Mouse (Mus musculus): Measurements from ENCODE around the gene Ephb1. TPM values are rescaled to one million over a fixed set of nuclear protein-coding genes. Genes with fewer than 3 reads are reported as not detected.

Gene Ephb1
- polyA plus RNA-seq, 1 experiment from 2014 or later = 42.3 TPM

GRCm38 (mm10) chr9:102069151-102069882 is 285.2 kb downstream of the Ephb1 start:
- peaks cover 10% of the 10 kb centered on the region; the same call in 1 of the 2 replicates for H3K4me1 ChIP-seq
- ATAC-seq (replicated peaks) = no peak
- H3K27ac ChIP-seq (replicated peaks) = no peak overlapping the region
- H3K36me3 ChIP-seq = no peaks in the 10 kb centered on the region
- WGBS = 40% methylated on average over 3 of the region's 3 CpGs
- H3K4me2 ChIP-seq (replicated peaks) = no peak overlapping the region
- H3K9me3 ChIP-seq = no peaks in the 10 kb centered on the region
- no peak overlapping the region for H3K9ac ChIP-seq (replicated peaks)
- H3K27me3 ChIP-seq = no peaks in the 10 kb centered on the region
- H3K4me3 ChIP-seq = no peak overlapping the region

- peaks cover 7% of the 10 kb centered on the region; the same call in 1 of the 2 replicates for H3K4me1 ChIP-seq
- no peak overlapping the region for H3K4me2 ChIP-seq (replicated peaks)
- no peaks in the 10 kb centered on the region for H3K27me3 ChIP-seq
- H3K9ac ChIP-seq (replicated peaks) = no peak overlapping the region
- no peak for ATAC-seq (replicated peaks)
- 77% methylated on average over 10 of the region's 10 CpGs for WGBS
- no peak overlapping the region for H3K4me3 ChIP-seq
- no peaks in the 10 kb centered on the region for H3K36me3 ChIP-seq
- H3K27ac ChIP-seq (replicated peaks) = no peak overlapping the region
- no peaks in the 10 kb centered on the region for H3K9me3 ChIP-seq
Measured at GRCm38 (mm10) chr9:102066601-102067000, 287.9 kb downstream of the Ephb1 start.

GRCm38 (mm10) chr9:102045886-102046285 is 308.6 kb downstream of the Ephb1 start:
- Histone ChIP-seq H3K9me3 (no peaks in the 10 kb centered on the region), H3K4me2 (replicated peaks) (no peak overlapping the region), H3K4me1 (peaks cover 14% of the 10 kb centered on the region), H3K27me3 (no peaks in the 10 kb centered on the region), H3K27ac (replicated peaks) (peak overlapping the region; percentile 42; the same call in 1 of the 2 replicates), H3K9ac (replicated peaks) (no peak overlapping the region), H3K4me3 (no peak overlapping the region), H3K36me3 (no peaks in the 10 kb centered on the region)
- peak; percentile 83 for ATAC-seq (replicated peaks)
- WGBS = 7% methylated on average over 2 of the region's 2 CpGs

- Histone ChIP-seq H3K4me3 (no peak overlapping the region), H3K4me1 (peaks cover 15% of the 10 kb centered on the region), H3K27ac (replicated peaks) (peak overlapping the region; percentile 42), H3K4me2 (replicated peaks) (no peak overlapping the region), H3K9ac (replicated peaks) (no peak overlapping the region), H3K36me3 (no peaks in the 10 kb centered on the region), H3K9me3 (no peaks in the 10 kb centered on the region), H3K27me3 (no peaks in the 10 kb centered on the region)
- WGBS = 8% methylated on average over 8 of the region's 8 CpGs
- 0 out of 2 replicates have a peak, but pooled peaks have one; percentile 32 for ATAC-seq (replicated peaks)
Measured at GRCm38 (mm10) chr9:102045111-102045861, 309.2 kb downstream of the Ephb1 start.

- no peaks in the 10 kb centered on the region for H3K9me3 ChIP-seq
- no peak overlapping the region for H3K4me2 ChIP-seq (replicated peaks)
- H3K36me3 ChIP-seq = no peaks in the 10 kb centered on the region
- peak overlapping the region; percentile 90 for H3K27ac ChIP-seq (replicated peaks)
- H3K27me3 ChIP-seq = no peaks in the 10 kb centered on the region
- no peak overlapping the region for H3K9ac ChIP-seq (replicated peaks)
- WGBS = 52% methylated on average over 6 of the region's 6 CpGs
- ATAC-seq (replicated peaks) = peak; percentile 93
- H3K4me1 ChIP-seq = peaks cover 16% of the 10 kb centered on the region
- no peak overlapping the region for H3K4me3 ChIP-seq
Measured at GRCm38 (mm10) chr9:102039011-102039733, 315.3 kb downstream of the Ephb1 start.

GRCm38 (mm10) chr9:102036132-102036531 is 318.4 kb downstream of the Ephb1 start:
- WGBS = 56% methylated on average over 5 of the region's 5 CpGs
- H3K4me2 ChIP-seq (replicated peaks) = no peak overlapping the region
- ATAC-seq (replicated peaks) = no peak
- H3K27me3 ChIP-seq = no peaks in the 10 kb centered on the region
- H3K9me3 ChIP-seq = no peaks in the 10 kb centered on the region
- H3K4me3 ChIP-seq = no peak overlapping the region
- peaks cover 32% of the 10 kb centered on the region for H3K4me1 ChIP-seq
- H3K9ac ChIP-seq (replicated peaks) = no peak overlapping the region
- no peak overlapping the region for H3K27ac ChIP-seq (replicated peaks)
- no peaks in the 10 kb centered on the region for H3K36me3 ChIP-seq

- Histone ChIP-seq H3K36me3 (no peaks in the 10 kb centered on the region), H3K9me3 (no peaks in the 10 kb centered on the region), H3K4me1 (peaks cover 17% of the 10 kb centered on the region), H3K4me2 (replicated peaks) (no peak overlapping the region), H3K9ac (replicated peaks) (no peak overlapping the region), H3K27ac (replicated peaks) (0 out of 2 replicates have a peak overlapping the region, but pooled peaks have one; percentile 11), H3K27me3 (no peaks in the 10 kb centered on the region), H3K4me3 (no peak overlapping the region)
- WGBS = 56% methylated on average over 5 of the region's 5 CpGs
- ATAC-seq (replicated peaks) = peak; percentile 51; the same call in 1 of the 2 replicates
Measured at GRCm38 (mm10) chr9:102033231-102033630, 321.3 kb downstream of the Ephb1 start.

- H3K27ac ChIP-seq (replicated peaks) = peak overlapping the region; percentile 0; the same call in 1 of the 2 replicates
- H3K4me1 ChIP-seq = peaks cover 17% of the 10 kb centered on the region
- WGBS = 68% methylated on average over 8 of the region's 8 CpGs
- no peak for ATAC-seq (replicated peaks)
- H3K9ac ChIP-seq (replicated peaks) = no peak overlapping the region; the same call in 1 of the 2 replicates
- no peaks in the 10 kb centered on the region for H3K36me3 ChIP-seq
- no peaks in the 10 kb centered on the region for H3K27me3 ChIP-seq
- no peak overlapping the region for H3K4me3 ChIP-seq
- no peaks in the 10 kb centered on the region for H3K9me3 ChIP-seq
- no peak overlapping the region for H3K4me2 ChIP-seq (replicated peaks)
Measured at GRCm38 (mm10) chr9:102032376-102032775, 322.1 kb downstream of the Ephb1 start.

- H3K27ac ChIP-seq (replicated peaks) = no peak overlapping the region
- peaks cover 17% of the 10 kb centered on the region for H3K4me1 ChIP-seq
Measured at GRCm38 (mm10) chr9:102029661-102030060, 324.8 kb downstream of the Ephb1 start.

GRCm38 (mm10) chr9:102026136-102026535 is 328.4 kb downstream of the Ephb1 start:
- no peak for ATAC-seq (replicated peaks)
- Histone ChIP-seq H3K27ac (replicated peaks) (no peak overlapping the region), H3K4me2 (replicated peaks) (no peak overlapping the region), H3K4me1 (no peaks in the 10 kb centered on the region; the same call in 1 of the 2 replicates), H3K9ac (replicated peaks) (no peak overlapping the region), H3K27me3 (no peaks in the 10 kb centered on the region), H3K4me3 (no peak overlapping the region), H3K36me3 (no peaks in the 10 kb centered on the region), H3K9me3 (no peaks in the 10 kb centered on the region)
- 71% methylated on average over 2 of the region's 2 CpGs for WGBS

More at GRCm38 (mm10) chr9:102029661-102030060, 324.8 kb downstream of the Ephb1 start:
- WGBS = 61% methylated on average over 7 of the region's 7 CpGs
- no peak overlapping the region for H3K9ac ChIP-seq (replicated peaks)
- no peaks in the 10 kb centered on the region for H3K9me3 ChIP-seq
- no peak for ATAC-seq (replicated peaks)
- H3K27me3 ChIP-seq = no peaks in the 10 kb centered on the region
- H3K36me3 ChIP-seq = no peaks in the 10 kb centered on the region
- H3K4me2 ChIP-seq (replicated peaks) = no peak overlapping the region
- H3K4me3 ChIP-seq = no peak overlapping the region

- Histone ChIP-seq H3K4me2 (replicated peaks) (no peak overlapping the region), H3K4me1 (no peaks in the 10 kb centered on the region; the same call in 1 of the 2 replicates), H3K4me3 (no peak overlapping the region), H3K9me3 (no peaks in the 10 kb centered on the region), H3K27me3 (no peaks in the 10 kb centered on the region), H3K36me3 (no peaks in the 10 kb centered on the region), H3K9ac (replicated peaks) (no peak overlapping the region), H3K27ac (replicated peaks) (no peak overlapping the region)
- 91% methylated on average over 6 of the region's 6 CpGs for WGBS
- no peak for ATAC-seq (replicated peaks)
Measured at GRCm38 (mm10) chr9:102025141-102025540, 329.4 kb downstream of the Ephb1 start.

- Histone ChIP-seq H3K36me3 (no peaks in the 10 kb centered on the region), H3K9me3 (no peaks in the 10 kb centered on the region), H3K27me3 (no peaks in the 10 kb centered on the region), H3K4me1 (no peaks in the 10 kb centered on the region), H3K9ac (replicated peaks) (no peak overlapping the region), H3K4me3 (no peak overlapping the region), H3K27ac (replicated peaks) (no peak overlapping the region), H3K4me2 (replicated peaks) (no peak overlapping the region)
- ATAC-seq (replicated peaks) = no peak
Measured at GRCm38 (mm10) chr9:102015516-102015915, 339.0 kb downstream of the Ephb1 start.

Data from forebrain, embryonic 15.5 days (tissue).